Mouse (Mus musculus): ENCODE measurements around the gene Plekha1. TPM values are rescaled to one million over a fixed set of nuclear protein-coding genes. Genes with fewer than 3 reads are reported as not detected.

Plekha1 gene
- total and polyA plus RNA-seq, 3 experiments = 0.23 to 8.3 (median 0.36) TPM

DNA sequence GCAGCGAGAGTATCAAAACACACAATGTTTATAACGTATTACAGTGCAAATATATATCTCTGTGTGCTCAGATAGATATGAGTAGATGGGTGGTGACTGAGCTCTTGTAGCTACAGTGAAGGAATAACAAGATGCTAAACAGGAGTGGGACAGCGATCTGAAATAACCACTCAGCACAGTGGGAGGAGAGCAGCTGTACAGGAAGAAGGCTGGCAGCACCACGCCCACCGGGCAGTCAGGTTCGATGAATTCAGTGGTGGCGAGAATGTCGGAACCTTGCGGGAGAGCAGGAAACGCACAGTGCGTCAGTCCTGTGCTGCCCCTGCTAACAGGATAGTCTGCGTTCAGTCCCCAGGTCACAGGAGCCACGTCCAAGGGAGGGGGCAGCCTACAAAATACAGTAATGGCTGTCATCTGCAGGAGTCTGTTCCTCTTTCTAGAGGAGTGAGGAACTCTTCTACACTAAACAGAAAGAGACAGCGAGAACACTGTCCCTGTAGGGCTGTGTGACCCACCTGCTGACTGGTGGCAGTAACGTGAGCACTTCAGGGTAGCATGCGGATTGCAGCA lies 38.0 kb downstream of the Plekha1 start:
- dilution Hi-C loops (cut with MboI; ENCODE audit: extremely low pct_ligation_motif_present, extremely low pct_unique_long_range_greater_than_20kb, low sequenced_read_pairs) (no loop called here), in situ Hi-C loops (cut with MboI; ENCODE audit: low pct_ligation_motif_present, low pct_unique_long_range_greater_than_20kb, low sequenced_read_pairs) (no loop called here)
- H3K9ac ChIP-seq (ENCODE audit: insufficient read depth, low read depth) = no peak overlapping the region
- no peak overlapping the region for H3K27ac ChIP-seq (ENCODE audit: insufficient read depth, low read depth)
- peaks cover 8 to 10% of the 10 kb centered on the region in 2 experiments for H3K4me1 ChIP-seq (ENCODE audit: control insufficient read depth in 1 of 2, insufficient read depth in 2 of 2)
- no peaks in the 10 kb centered on the region for H3K36me3 ChIP-seq (replicated peaks in 1 of 2; ENCODE audit: control insufficient read depth in 1 of 2, insufficient read depth in 1 of 2, low read length in 1 of 2)
- H3K4me3 ChIP-seq (replicated peaks in 1 of 3; ENCODE audit: low read depth in 2 of 3, low read length in 2 of 3, poor library complexity in 1 of 3) = no peak overlapping the region
- no peaks in the 10 kb centered on the region for H3K9me3 ChIP-seq (replicated peaks; ENCODE audit: low read length)
- TF ChIP-seq SIN3A (IDR thresholded peaks at IDR 0.05; ENCODE audit: low read length) = no peak
- no peak for TF ChIP-seq ZC3H11A (IDR thresholded peaks at IDR 0.05; ENCODE audit: low read depth, low read length)
- no peak for TF ChIP-seq MYC (IDR thresholded peaks at IDR 0.05; ENCODE audit: low read depth, low read length)
- TF ChIP-seq MEF2A (IDR thresholded peaks at IDR 0.05; ENCODE audit: borderline replicate concordance, low read depth, low read length) = no peak
- no peak for TF ChIP-seq CHD1 (IDR thresholded peaks at IDR 0.05; ENCODE audit: low read depth, low read length)
- no peak for TF ChIP-seq ZKSCAN1 (IDR thresholded peaks at IDR 0.05; ENCODE audit: borderline replicate concordance, low read depth, low read length)
- TF ChIP-seq UBTF (IDR thresholded peaks at IDR 0.05; ENCODE audit: low read depth, low read length) = no peak
- TF ChIP-seq ETS1 (conservative IDR thresholded peaks at IDR 0.05; ENCODE audit: low read depth, low read length) = no peak
- no peak for TF ChIP-seq NRF1 (IDR thresholded peaks at IDR 0.05; ENCODE audit: low read depth, low read length)
- no peak for TF ChIP-seq JUND (conservative IDR thresholded peaks at IDR 0.05; ENCODE audit: low read depth, low read length)
- no peak for TF ChIP-seq MXI1 (IDR thresholded peaks at IDR 0.05; ENCODE audit: low read depth, low read length)
- TF ChIP-seq HCFC1 (IDR thresholded peaks at IDR 0.05; ENCODE audit: low read depth, low read length) = no peak
- no peak for TF ChIP-seq MAX (IDR thresholded peaks at IDR 0.05; ENCODE audit: low read length)
- TF ChIP-seq E2F4 (IDR thresholded peaks at IDR 0.05; ENCODE audit: insufficient replicate concordance, low read depth, low read length) = no peak
- TF ChIP-seq ELF1 (IDR thresholded peaks at IDR 0.05; ENCODE audit: low read depth, low read length) = no peak
- peaks cover 2% of the 10 kb centered on the region for H3K27me3 ChIP-seq (replicated peaks)
- no peak overlapping the region for H3K4me2 ChIP-seq (ENCODE audit: insufficient read depth, low read depth, poor library complexity, severe bottlenecking)
- no peak for DNase-seq (ENCODE audit: extremely low read depth)
- H3K79me2 ChIP-seq (replicated peaks; ENCODE audit: control insufficient read depth, extremely low read depth, insufficient read depth, poor library complexity, severe bottlenecking) = no peaks in the 10 kb centered on the region

DNA sequence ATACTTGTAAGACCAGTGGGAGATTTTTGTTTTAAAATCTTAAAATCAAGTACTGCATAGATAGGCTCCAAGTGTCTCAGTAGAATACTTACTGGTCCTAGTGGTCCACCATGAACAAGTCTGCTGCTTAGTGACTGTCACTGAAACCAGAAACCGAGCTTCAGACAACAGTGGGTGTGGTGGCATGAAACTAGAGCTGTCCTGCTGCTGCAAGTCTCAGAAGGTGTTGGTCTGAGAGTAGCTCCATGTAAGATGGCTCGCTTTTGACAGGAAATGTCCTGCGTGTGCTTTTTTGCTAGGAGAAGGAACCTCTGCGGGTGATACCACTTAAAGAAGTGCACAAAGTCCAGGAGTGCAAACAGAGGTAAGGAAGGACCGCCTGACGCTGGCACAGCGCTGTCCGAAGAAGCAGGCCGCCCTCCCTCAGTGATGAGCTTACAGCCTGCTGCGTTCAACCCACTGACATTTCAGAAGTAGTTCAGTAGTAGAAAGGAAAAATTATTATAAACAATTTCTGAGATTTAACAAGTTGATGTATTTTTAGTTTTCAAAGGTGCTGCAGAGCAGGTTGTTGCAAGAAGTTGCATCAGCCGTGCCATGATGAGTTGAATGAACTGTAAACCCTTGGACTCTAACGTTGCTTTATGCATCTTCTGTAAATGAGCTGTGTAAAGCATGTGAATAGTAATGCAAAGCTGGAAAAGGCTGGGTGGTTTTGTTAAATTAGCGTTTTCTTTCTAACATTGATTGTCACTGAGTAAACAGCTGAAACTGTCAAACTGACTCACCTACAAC lies 39.2 kb downstream of the Plekha1 start:
- H3K9ac ChIP-seq (ENCODE audit: insufficient read depth, low read depth) = 0 out of 2 replicates have a peak overlapping the region, but pooled peaks have one; percentile 32
- peaks cover 8 to 10% of the 10 kb centered on the region in 2 experiments for H3K4me1 ChIP-seq (ENCODE audit: control insufficient read depth in 1 of 2, insufficient read depth in 2 of 2)
- dilution Hi-C loops (cut with MboI; ENCODE audit: extremely low pct_ligation_motif_present, extremely low pct_unique_long_range_greater_than_20kb, low sequenced_read_pairs) = no loop called here
- peaks cover 0 to 3% of the 10 kb centered on the region in 2 experiments for H3K36me3 ChIP-seq (replicated peaks in 1 of 2; ENCODE audit: control insufficient read depth in 1 of 2, insufficient read depth in 1 of 2, low read length in 1 of 2)
- no peak for DNase-seq (ENCODE audit: extremely low read depth)
- no peaks in the 10 kb centered on the region for H3K79me2 ChIP-seq (replicated peaks; ENCODE audit: control insufficient read depth, extremely low read depth, insufficient read depth, poor library complexity, severe bottlenecking)
- no peak overlapping the region for H3K27ac ChIP-seq (ENCODE audit: insufficient read depth, low read depth)
- H3K4me2 ChIP-seq (ENCODE audit: insufficient read depth, low read depth, poor library complexity, severe bottlenecking) = peak overlapping the region; percentile 46; the same call in 1 of the 2 replicates
- no peak for TF ChIP-seq SIN3A (IDR thresholded peaks at IDR 0.05; ENCODE audit: low read length)
- TF ChIP-seq MAFK (IDR thresholded peaks at IDR 0.05; ENCODE audit: insufficient replicate concordance, low read length) = no peak
- TF ChIP-seq ZC3H11A (IDR thresholded peaks at IDR 0.05; ENCODE audit: low read depth, low read length) = no peak
- no peak for TF ChIP-seq JUND (conservative IDR thresholded peaks at IDR 0.05; ENCODE audit: low read depth, low read length)
- TF ChIP-seq ZMIZ1 (IDR thresholded peaks at IDR 0.05; ENCODE audit: low read depth, low read length) = no peak
- no peak for TF ChIP-seq KAT2A (IDR thresholded peaks at IDR 0.05; ENCODE audit: insufficient replicate concordance, low read length)
- TF ChIP-seq PAX5 (IDR thresholded peaks at IDR 0.05; ENCODE audit: low read length) = no peak
- TF ChIP-seq USF1 (IDR thresholded peaks at IDR 0.05; ENCODE audit: low read depth, low read length) = no peak
- no peak for TF ChIP-seq ZNF384 (IDR thresholded peaks at IDR 0.05; ENCODE audit: low read depth, low read length)
- TF ChIP-seq E2F4 (IDR thresholded peaks at IDR 0.05; ENCODE audit: insufficient replicate concordance, low read depth, low read length) = no peak
- no peak for TF ChIP-seq CTCF (conservative IDR thresholded peaks at IDR 0.05 in 1 of 2, IDR thresholded peaks at IDR 0.05 in 1 of 2; ENCODE audit: low read depth in 2 of 2, low read length in 2 of 2)
- no peak for TF ChIP-seq EP300 (IDR thresholded peaks at IDR 0.05; ENCODE audit: low read length)
- TF ChIP-seq NELFE (IDR thresholded peaks at IDR 0.05; ENCODE audit: low read depth, low read length) = no peak
- no peak for TF ChIP-seq RAD21 (IDR thresholded peaks at IDR 0.05; ENCODE audit: low read depth, low read length)
- no peak for TF ChIP-seq ELF1 (IDR thresholded peaks at IDR 0.05; ENCODE audit: low read depth, low read length)
- no peak for TF ChIP-seq MXI1 (IDR thresholded peaks at IDR 0.05; ENCODE audit: low read depth, low read length)
- TF ChIP-seq USF2 (conservative IDR thresholded peaks at IDR 0.05; ENCODE audit: low read depth, low read length) = no peak
- H3K9me3 ChIP-seq (replicated peaks; ENCODE audit: low read length) = no peaks in the 10 kb centered on the region
- peaks cover 2% of the 10 kb centered on the region for H3K27me3 ChIP-seq (replicated peaks)
- in situ Hi-C loops (cut with MboI; ENCODE audit: low pct_ligation_motif_present, low pct_unique_long_range_greater_than_20kb, low sequenced_read_pairs) = no loop called here
- H3K4me3 ChIP-seq (replicated peaks in 1 of 3; ENCODE audit: low read depth in 2 of 3, low read length in 2 of 3, poor library complexity in 1 of 3) = peak overlapping the region in 1 of 3 experiments; percentile 11
